In the genomic region with DNA sequence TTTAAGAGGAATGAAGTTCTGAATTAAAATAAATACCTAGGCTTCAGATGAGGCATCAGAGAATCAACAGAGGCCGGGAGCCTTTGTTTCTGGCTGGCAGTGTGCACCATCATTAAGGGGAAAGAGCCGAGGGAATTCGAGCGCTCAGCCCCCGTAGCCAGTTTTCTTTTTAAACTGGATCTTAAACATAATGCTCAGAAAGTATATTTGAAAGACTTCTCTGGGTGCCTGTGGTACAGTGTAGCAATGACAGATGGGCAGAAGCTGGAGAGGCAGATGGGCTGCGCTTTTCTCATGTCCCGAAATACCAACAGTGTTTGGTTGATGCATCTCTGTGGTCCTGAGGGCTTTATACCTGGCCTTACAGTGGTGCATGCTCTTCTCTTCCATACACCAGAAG, we compare ENCODE assay signal across 13 mouse cellular contexts.
DNase-seq lines count a peak whose midpoint lies in the region; ATAC-seq and TF ChIP-seq lines count a peak whose summit lies in the region.
"Had no signal": no experiment of that assay in that cellular context is flagged by ENCODE, and none has a peak within 500 bp of the region (broad histone marks: within the 10 kb centered on the region; RNA-seq: fewer than 3 reads in every experiment).

No protein-coding gene starts in this region.

- 21% methylated on average over 7 of the region's 7 CpGs for WGBS in forebrain, embryonic 15.5 days
- WGBS in midbrain, embryonic 15.5 days = 22% methylated on average over 7 of the region's 7 CpGs
- 78% methylated on average over 7 of the region's 7 CpGs for WGBS in stomach, postnatal 0 days
- WGBS in intestine, embryonic 16.5 days = 75% methylated on average over 7 of the region's 7 CpGs
- 74% methylated on average over 7 of the region's 7 CpGs for whole genome bisulfite sequencing in liver, embryonic 12.5 days (ENCODE audit: insufficient replicate concordance)

- no peak for TF ChIP-seq CTCF in layer of hippocampus, adult 2 months (conservative IDR thresholded peaks at IDR 0.05)
- no peak for TF ChIP-seq CTCF in stomach, postnatal 0 days (IDR thresholded peaks at IDR 0.05; ENCODE audit: low read depth)

- DNase-seq in brain, adult 2 months (ENCODE audit: low read depth, low spot score) = peak; percentile 70
- DNase-seq in layer of hippocampus, adult 2 months (ENCODE audit: low spot score in 2 of 2) = peak; percentile 49 to 54
- DNase-seq in stomach, postnatal 0 days (ENCODE audit: low spot score) = no peak
- no peak for DNase-seq in lung, postnatal 4 days
- DNase-seq: adrenal gland, adult 2 months; kidney, adult 9 months; lung, embryonic 14.5 days; thymus, adult 18-20 months had no signal

- no peaks in the 10 kb centered on the region for H3K36me3 ChIP-seq in forebrain, embryonic 15.5 days
- H3K36me3 ChIP-seq in midbrain, embryonic 15.5 days (replicated peaks) = no peaks in the 10 kb centered on the region
- H3K36me3 ChIP-seq in stomach, postnatal 0 days (ENCODE audit: control insufficient read depth, insufficient read depth, low read length) = no peaks in the 10 kb centered on the region
- no peaks in the 10 kb centered on the region for H3K36me3 ChIP-seq in intestine, embryonic 16.5 days (ENCODE audit: control insufficient read depth, insufficient read depth, low read length)
- no peaks in the 10 kb centered on the region for H3K36me3 ChIP-seq in liver, embryonic 12.5 days

- peak overlapping the region; percentile 16 for H3K4me2 ChIP-seq in forebrain, embryonic 15.5 days (replicated peaks)
- 0 out of 2 replicates have a peak overlapping the region, but pooled peaks have one; percentile 14 for H3K4me2 ChIP-seq in midbrain, embryonic 15.5 days
- H3K4me2 ChIP-seq in stomach, postnatal 0 days (replicated peaks; ENCODE audit: low read depth) = no peak overlapping the region
- H3K4me2 ChIP-seq in intestine, embryonic 16.5 days (ENCODE audit: low read depth, low read length) = no peak overlapping the region
- H3K4me2 ChIP-seq in liver, embryonic 12.5 days = no peak overlapping the region
- H3K4me2 ChIP-seq: lung, embryonic 14.5 days had no signal

- H3K27me3 ChIP-seq in forebrain, embryonic 15.5 days = no peaks in the 10 kb centered on the region
- no peaks in the 10 kb centered on the region for H3K27me3 ChIP-seq in midbrain, embryonic 15.5 days (replicated peaks)
- H3K27me3 ChIP-seq in stomach, postnatal 0 days (ENCODE audit: control insufficient read depth, insufficient read depth, low read length) = no peaks in the 10 kb centered on the region
- H3K27me3 ChIP-seq in intestine, embryonic 16.5 days (replicated peaks; ENCODE audit: control insufficient read depth, insufficient read depth, low read length) = no peaks in the 10 kb centered on the region
- H3K27me3 ChIP-seq in liver, embryonic 12.5 days (replicated peaks) = no peaks in the 10 kb centered on the region
- H3K27me3 ChIP-seq: CH12.LX had no signal

- H3K27ac ChIP-seq in forebrain, embryonic 15.5 days (replicated peaks) = peak overlapping the region; percentile 32; the same call in 1 of the 2 replicates
- H3K27ac ChIP-seq in layer of hippocampus, adult 2 months = peak overlapping the region; percentile 73
- H3K27ac ChIP-seq in midbrain, embryonic 15.5 days = peak overlapping the region; percentile 16; the same call in 1 of the 2 replicates
- no peak overlapping the region for H3K27ac ChIP-seq in stomach, postnatal 0 days (replicated peaks)
- H3K27ac ChIP-seq in intestine, embryonic 16.5 days (ENCODE audit: low read length) = no peak overlapping the region
- no peak overlapping the region for H3K27ac ChIP-seq in liver, embryonic 12.5 days

- TF ChIP-seq EP300 in stomach, postnatal 0 days (optimal IDR thresholded peaks at IDR 0.05) = no peak

- ATAC-seq in forebrain, embryonic 15.5 days (replicated peaks) = 0 out of 2 replicates have a peak, but pooled peaks have one; percentile 40
- peak; percentile 57; the same call in 1 of the 2 replicates for ATAC-seq in midbrain, embryonic 15.5 days (replicated peaks)
- ATAC-seq in stomach, postnatal 0 days (ENCODE audit: low FRiP score, low TSS enrichment) = no peak
- no peak for ATAC-seq in intestine, embryonic 16.5 days
- no peak for ATAC-seq in liver, embryonic 12.5 days

- no peaks in the 10 kb centered on the region for H3K9me3 ChIP-seq in forebrain, embryonic 15.5 days
- 0 out of 2 replicates have a peak, but pooled peaks cover 4% of the 10 kb centered on the region for H3K9me3 ChIP-seq in midbrain, embryonic 15.5 days
- H3K9me3 ChIP-seq in stomach, postnatal 0 days (ENCODE audit: control insufficient read depth, low read length) = 0 out of 2 replicates have a peak, but pooled peaks cover 4% of the 10 kb centered on the region
- no peaks in the 10 kb centered on the region for H3K9me3 ChIP-seq in intestine, embryonic 16.5 days (ENCODE audit: control insufficient read depth, low read length)
- H3K9me3 ChIP-seq in liver, embryonic 12.5 days (replicated peaks) = 0 out of 2 replicates have a peak, but pooled peaks cover 6% of the 10 kb centered on the region

- H3K4me1 ChIP-seq in forebrain, embryonic 15.5 days = peaks cover 10% of the 10 kb centered on the region
- H3K4me1 ChIP-seq in midbrain, embryonic 15.5 days = peaks cover 13% of the 10 kb centered on the region; the same call in 1 of the 2 replicates
- H3K4me1 ChIP-seq in stomach, postnatal 0 days (replicated peaks; ENCODE audit: control insufficient read depth, insufficient read depth) = no peaks in the 10 kb centered on the region
- no peaks in the 10 kb centered on the region for H3K4me1 ChIP-seq in intestine, embryonic 16.5 days (ENCODE audit: control insufficient read depth, insufficient read depth, low read length)
- H3K4me1 ChIP-seq in liver, embryonic 12.5 days = no peaks in the 10 kb centered on the region

- no peak overlapping the region for H3K9ac ChIP-seq in forebrain, embryonic 15.5 days (replicated peaks)
- no peak overlapping the region for H3K9ac ChIP-seq in midbrain, embryonic 15.5 days
- H3K9ac ChIP-seq in stomach, postnatal 0 days (ENCODE audit: low read length) = no peak overlapping the region
- H3K9ac ChIP-seq in intestine, embryonic 16.5 days (ENCODE audit: low read depth, low read length) = no peak overlapping the region
- no peak overlapping the region for H3K9ac ChIP-seq in liver, embryonic 12.5 days
- H3K9ac ChIP-seq: lung, embryonic 14.5 days had no signal

- no peak overlapping the region for H3K4me3 ChIP-seq in forebrain, embryonic 15.5 days
- no peak overlapping the region; the same call in 1 of the 2 replicates for H3K4me3 ChIP-seq in layer of hippocampus, adult 2 months
- no peak overlapping the region for H3K4me3 ChIP-seq in midbrain, embryonic 15.5 days
- no peak overlapping the region for H3K4me3 ChIP-seq in stomach, postnatal 0 days (ENCODE audit: low read depth, low read length)
- H3K4me3 ChIP-seq in intestine, embryonic 16.5 days (ENCODE audit: low read length) = no peak overlapping the region
- H3K4me3 ChIP-seq in liver, embryonic 12.5 days = no peak overlapping the region

Comparison
In these comparisons a context has a peak if more than half of its experiments do, and no peak if none do; other contexts are left out.
1. DNase-seq: peak in brain, adult 2 months (single experiment) and layer of hippocampus, adult 2 months (2 of 2); none in stomach, postnatal 0 days (single experiment) and lung, postnatal 4 days (0 of 2).
2. ATAC-seq: peak in forebrain, embryonic 15.5 days (single experiment) and midbrain, embryonic 15.5 days (single experiment); none in stomach, postnatal 0 days (single experiment), intestine, embryonic 16.5 days (single experiment) and liver, embryonic 12.5 days (single experiment).
3. H3K27ac ChIP-seq: peak in forebrain, embryonic 15.5 days (single experiment), layer of hippocampus, adult 2 months (single experiment) and midbrain, embryonic 15.5 days (single experiment); none in stomach, postnatal 0 days (single experiment), intestine, embryonic 16.5 days (single experiment) and liver, embryonic 12.5 days (single experiment).
4. H3K4me2 ChIP-seq: peak in forebrain, embryonic 15.5 days (single experiment) and midbrain, embryonic 15.5 days (single experiment); none in stomach, postnatal 0 days (single experiment), intestine, embryonic 16.5 days (single experiment) and liver, embryonic 12.5 days (single experiment).